14 mouse cellular contexts compared by ENCODE assay signal in the genomic region with DNA sequence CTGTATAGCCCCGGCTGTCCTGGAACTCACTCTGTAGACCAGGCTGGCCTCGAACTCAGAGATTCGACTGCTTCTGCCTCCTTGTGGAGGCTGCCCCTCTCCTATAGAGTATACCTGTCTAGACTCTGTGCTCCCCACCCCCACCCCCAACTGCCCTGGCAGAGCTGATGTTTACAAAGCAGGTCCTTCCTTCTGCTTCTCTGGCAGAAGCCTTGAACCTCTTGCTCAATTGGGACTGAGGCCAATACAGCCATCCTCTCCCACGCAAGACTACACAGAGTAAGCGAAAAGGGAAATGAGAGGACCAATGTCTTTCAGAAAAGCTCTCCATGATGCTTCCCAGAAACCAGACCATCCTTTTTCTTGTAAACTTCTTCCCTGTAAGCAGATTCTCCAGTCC. TPM values are rescaled to one million over a fixed set of nuclear protein-coding genes. Genes with fewer than 3 reads are reported as not detected.
DNase-seq lines count a peak whose midpoint lies in the region; ATAC-seq and TF ChIP-seq lines count a peak whose summit lies in the region.
"Had no signal": no experiment of that assay in that cellular context is flagged by ENCODE, and none has a peak within 500 bp of the region (broad histone marks: within the 10 kb centered on the region; RNA-seq: fewer than 3 reads in every experiment).

No protein-coding gene starts in this region.

- peaks cover 6% of the 10 kb centered on the region for H3K4me1 ChIP-seq in lung, adult 2 months (ENCODE audit: control insufficient read depth, insufficient read depth, low read length)
- H3K4me1 ChIP-seq in forebrain, embryonic 11.5 days (replicated peaks; ENCODE audit: control insufficient read depth, insufficient read depth, low read length) = no peaks in the 10 kb centered on the region
- H3K4me1 ChIP-seq: limb, embryonic 15.5 days had no signal

- H3K9ac ChIP-seq in forebrain, embryonic 11.5 days (ENCODE audit: low read length) = no peak overlapping the region
- H3K9ac ChIP-seq: limb, embryonic 15.5 days had no signal

- H3K4me3 ChIP-seq in lung, adult 2 months (replicated peaks; ENCODE audit: extremely low read depth, low read depth, low read length) = no peak overlapping the region
- H3K4me3 ChIP-seq in forebrain, embryonic 11.5 days (ENCODE audit: low read depth, low read length) = no peak overlapping the region
- H3K4me3 ChIP-seq: limb, embryonic 15.5 days had no signal

- TF ChIP-seq CTCF in lung, adult 2 months (IDR thresholded peaks at IDR 0.05; ENCODE audit: insufficient read depth, low read length) = no peak

- no peak for TF ChIP-seq POLR2A in lung, adult 2 months (IDR thresholded peaks at IDR 0.05; ENCODE audit: borderline replicate concordance, extremely low read depth, low read depth, low read length)

- no peaks in the 10 kb centered on the region for H3K36me3 ChIP-seq in forebrain, embryonic 11.5 days (ENCODE audit: control insufficient read depth, insufficient read depth, low read length)
- H3K36me3 ChIP-seq: limb, embryonic 15.5 days had no signal

- H3K4me2 ChIP-seq in forebrain, embryonic 11.5 days (ENCODE audit: low read depth, low read length, severe bottlenecking) = no peak overlapping the region
- H3K4me2 ChIP-seq: limb, embryonic 15.5 days had no signal

- 63% methylated on average over 5 of the region's 5 CpGs for WGBS in lung, adult 2 months
- 87% methylated on average over 5 of the region's 5 CpGs for WGBS in forebrain, embryonic 11.5 days

- no peaks in the 10 kb centered on the region for H3K27me3 ChIP-seq in forebrain, embryonic 11.5 days (ENCODE audit: control insufficient read depth, insufficient read depth, low read length)

- H3K9me3 ChIP-seq in forebrain, embryonic 11.5 days (ENCODE audit: control insufficient read depth, low read length) = no peaks in the 10 kb centered on the region
- H3K9me3 ChIP-seq: limb, embryonic 15.5 days had no signal

- peak; percentile 32 for DNase-seq in adrenal gland, postnatal 14 days
- no peak for DNase-seq in adrenal gland, postnatal 25 days
- peak; percentile 16 for DNase-seq in lung, postnatal 14 days
- DNase-seq in lung, adult 2 months = no peak
- DNase-seq in lung, postnatal 25 days (ENCODE audit: low spot score) = peak; percentile 55
- no peak for DNase-seq in forebrain, embryonic 11.5 days (ENCODE audit: low spot score)
- no peak for DNase-seq in kidney, postnatal 10 days
- DNase-seq: cerebellum, postnatal 25 days; heart, postnatal 14 days; kidney, adult 18-20 months; thymus, adult 18-20 months had no signal

- H3K27ac ChIP-seq in forebrain, embryonic 11.5 days (ENCODE audit: low read depth, low read length) = no peak overlapping the region
- H3K27ac ChIP-seq: limb, embryonic 15.5 days had no signal

- ATAC-seq in frontal cortex, adult (ENCODE audit: low TSS enrichment) = no peak
- ATAC-seq in forebrain, embryonic 11.5 days (replicated peaks; ENCODE audit: low FRiP score) = no peak
- ATAC-seq: hindbrain, embryonic 16.5 days had no signal

RNA-seq across cellular contexts. Expression of gene Fcgr3, which starts 7.5 kb away (rescaled TPM):
- total RNA-seq in adrenal gland, postnatal 14 days (2021) = 8.1 and 10.3 TPM in 2 replicates
- 5.5 and 7.4 TPM in 2 replicates for total RNA-seq in adrenal gland, postnatal 25 days (2021)
- 19.5 and 23.3 TPM in 2 replicates for polyA plus RNA-seq in lung, adult 2 months (2012; rRNA removed)
- 4.3 TPM in 2 replicates for polyA plus RNA-seq in forebrain, embryonic 11.5 days (2014; fragmentation: Nextera tagmentation; extraction: Ambion mirVana)

RNA-seq across cellular contexts. Expression of gene Fcgr4, which starts 38.5 kb away (rescaled TPM):
- 0.49 and 0.89 TPM in 2 replicates for total RNA-seq in adrenal gland, postnatal 14 days (2021)
- total RNA-seq in adrenal gland, postnatal 25 days (2021) = 0.76 and 1.6 TPM in 2 replicates
- polyA plus RNA-seq in lung, adult 2 months (2012; rRNA removed) = 6.8 and 7.9 TPM in 2 replicates
- 0.21 and 0.35 TPM in 2 replicates for polyA plus RNA-seq in forebrain, embryonic 11.5 days (2014; fragmentation: Nextera tagmentation; extraction: Ambion mirVana)

RNA-seq across cellular contexts. Expression of gene Cfap126, which starts 56.5 kb away (rescaled TPM):
- 0.71 and 1.9 TPM in 2 replicates for total RNA-seq in adrenal gland, postnatal 14 days (2021)
- total RNA-seq in adrenal gland, postnatal 25 days (2021) = 2.3 and 4.5 TPM in 2 replicates
- 28.2 and 45.5 TPM in 2 replicates for polyA plus RNA-seq in lung, adult 2 months (2012; rRNA removed)
- polyA plus RNA-seq in forebrain, embryonic 11.5 days (2014; fragmentation: Nextera tagmentation; extraction: Ambion mirVana) = 1.5 and 2.9 TPM in 2 replicates

Comparison
In these comparisons a context has a peak if more than half of its experiments do, and no peak if none do; other contexts are left out.
1. DNase-seq: peak in adrenal gland, postnatal 14 days (single experiment), lung, postnatal 14 days (single experiment) and lung, postnatal 25 days (single experiment); none in adrenal gland, postnatal 25 days (single experiment), lung, adult 2 months (single experiment), forebrain, embryonic 11.5 days (single experiment) and kidney, postnatal 10 days (single experiment).